Mouse (Mus musculus) CH12.LX (cell line): Measurements from ENCODE around the gene Nyx.

Source experiments
- CTCF ChIP-seq, 2 experiments: IDR thresholded peaks in 1 of 2; conservative IDR thresholded peaks in 1 of 2; 2 replicates each; pipeline ENCODE4 v1.5.1; 2011 to 2012; ENCODE audit warnings: low read depth in 2 of 2, low read length in 2 of 2, improper control_type of control experiment in 1 of 2, inconsistent platforms in 1 of 2, mild to moderate bottlenecking in 1 of 2, moderate library complexity in 1 of 2
- MYC ChIP-seq: IDR thresholded peaks from 2 replicates; pipeline ENCODE4 v1.6.1; 2011; ENCODE audit warnings: low read depth, mild to moderate bottlenecking, improper control_type of control experiment, low read length
- POLR2A ChIP-seq: IDR thresholded peaks from 2 replicates; pipeline ENCODE4 v1.6.1; 2011; ENCODE audit warnings: low read depth, mild to moderate bottlenecking, improper control_type of control experiment, low read length
- RCOR1 ChIP-seq: conservative IDR thresholded peaks from 2 replicates; pipeline ENCODE4 v1.6.1; 2012; ENCODE audit warnings: low read depth, mild to moderate bottlenecking, inconsistent platforms, low read length, improper control_type of control experiment
- TBP ChIP-seq: conservative IDR thresholded peaks from 2 replicates; pipeline ENCODE4 v1.6.1; 2011; ENCODE audit warnings: low read depth, low read length, improper control_type of control experiment
- USF1 ChIP-seq: IDR thresholded peaks from 2 replicates; pipeline ENCODE4 v1.6.1; 2014; ENCODE audit warnings: low read depth, mild to moderate bottlenecking, inconsistent platforms, low read length, improper control_type of control experiment
- ZMIZ1 ChIP-seq: IDR thresholded peaks from 2 replicates; pipeline ENCODE4 v1.6.1; 2012; ENCODE audit warnings: low read depth, mild to moderate bottlenecking, inconsistent platforms, low read length, improper control_type of control experiment

GRCm38 (mm10) chrX:13469160-13470116, 3.5 kb downstream of the Nyx start:
- TF ChIP-seq POLR2A (no peak), RCOR1 (no peak), CTCF (conservative IDR thresholded peaks at IDR 0.05 in 1 of 2, IDR thresholded peaks at IDR 0.05 in 1 of 2; ENCODE audit: low read depth in 2 of 2, low read length in 2 of 2) (no peak), USF1 (no peak), TBP (no peak), ZMIZ1 (no peak), MYC (no peak)
